Mouse (Mus musculus) embryonic fibroblast, embryonic 13.5 days (primary cell): ENCODE measurements around the gene Senp2. TPM values are rescaled to one million over a fixed set of nuclear protein-coding genes. Genes with fewer than 3 reads are reported as not detected.
"Not testable (repeated sequence)": the region's sequence is repeated elsewhere in the genome, so short reads cannot be mapped to it uniquely, and the experiment has no call there.

Experiments used
- H3K27ac ChIP-seq: 2 replicates; pipeline ENCODE4 v1.5.1; 2012; ENCODE audit warnings: low read length, control low read depth, inconsistent platforms; ENCODE audit not compliant: insufficient read depth
- H3K4me1 ChIP-seq: 2 replicates; pipeline ENCODE4 v1.6.1; 2011; ENCODE audit warnings: low read length; ENCODE audit not compliant: control insufficient read depth, insufficient read depth
- H3K4me3 ChIP-seq: 2 replicates; pipeline ENCODE4 v1.5.1; 2011; ENCODE audit warnings: mild to moderate bottlenecking, control low read depth, low read length; ENCODE audit not compliant: insufficient read depth
- CTCF ChIP-seq: IDR thresholded peaks from 2 replicates; pipeline ENCODE4 v1.5.1; 2011; ENCODE audit warnings: mild to moderate bottlenecking, control low read depth, low read length, moderate library complexity, borderline replicate concordance; ENCODE audit not compliant: insufficient read depth
- POLR2A ChIP-seq: IDR thresholded peaks from 2 replicates; pipeline ENCODE4 v1.6.1; 2011; ENCODE audit warnings: low read depth, mild to moderate bottlenecking, control low read depth, low read length, moderate library complexity
- polyA plus RNA-seq: library from polyadenylated mRNA; stranded (reverse); fragments of >200 nt; gene quantifications from 2 replicates; pipeline ENCODE4 v1.2.4, GENCODE M21; 2011; ENCODE audit warnings: low read depth; ENCODE audit not compliant: missing spikeins, insufficient read length

Gene Senp2
- polyA plus RNA-seq, 1 experiment, result 58.3 TPM

GRCm38 (mm10) chr16:21987956-21988355 is 21.3 kb upstream of the Senp2 start:
- no peak overlapping the region for H3K4me3 ChIP-seq
- H3K27ac ChIP-seq, result no peak overlapping the region
- H3K4me1 ChIP-seq, result no peaks in the 10 kb centered on the region
- TF ChIP-seq CTCF, result no peak

GRCm38 (mm10) chr16:21990893-21991292 is 18.4 kb upstream of the Senp2 start:
- not testable (repeated sequence) for H3K27ac ChIP-seq, H3K4me3 ChIP-seq

GRCm38 (mm10) chr16:21991774-21992173 is 17.5 kb upstream of the Senp2 start:
- no peaks in the 10 kb centered on the region; the same call in 1 of the 2 replicates for H3K4me1 ChIP-seq
- no peak overlapping the region for H3K4me3 ChIP-seq
- no peak for TF ChIP-seq CTCF
- no peak for TF ChIP-seq POLR2A
- H3K27ac ChIP-seq, result no peak overlapping the region

More at GRCm38 (mm10) chr16:21990893-21991292, 18.4 kb upstream of the Senp2 start:
- not testable (repeated sequence) for H3K4me1 ChIP-seq

- H3K4me1 ChIP-seq, result peaks cover 5% of the 10 kb centered on the region; the same call in 1 of the 2 replicates
- TF ChIP-seq CTCF (no peak), POLR2A (no peak)
- no peak within 1 kb of the TSS for H3K4me3 ChIP-seq
- no peak within 1 kb of the TSS for H3K27ac ChIP-seq
Measured at GRCm38 (mm10) chr16:21995304-21995703, 14.0 kb upstream of the Senp2 start, which contains the start of gene Liph. Gene Liph, minus strand, starts transcription at chr16:21995663.

DNA sequence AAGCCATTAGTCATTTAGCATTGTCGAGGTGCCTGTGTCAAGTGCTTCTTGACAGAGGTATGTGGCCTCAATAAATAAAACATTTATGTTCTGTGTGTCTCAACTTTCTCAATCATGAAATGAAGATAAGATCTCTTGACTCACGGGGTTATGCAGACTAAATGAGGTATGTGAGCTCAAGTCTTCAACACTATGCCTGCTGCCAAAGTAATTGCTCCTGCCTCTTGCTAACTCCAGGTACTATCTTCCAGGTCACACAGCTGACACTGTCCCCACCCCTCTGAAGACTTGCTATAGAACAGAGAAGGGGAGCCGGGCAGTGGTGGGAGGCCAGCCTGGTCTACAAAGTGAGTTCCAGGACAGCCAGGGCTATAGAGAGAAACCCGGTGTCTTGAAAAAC is 12.9 kb upstream of the Senp2 start:
- TF ChIP-seq POLR2A (no peak), CTCF (no peak)
- Histone ChIP-seq H3K4me1 (peaks cover 5% of the 10 kb centered on the region; the same call in 1 of the 2 replicates), H3K4me3 (no peak overlapping the region), H3K27ac (no peak overlapping the region)

DNA sequence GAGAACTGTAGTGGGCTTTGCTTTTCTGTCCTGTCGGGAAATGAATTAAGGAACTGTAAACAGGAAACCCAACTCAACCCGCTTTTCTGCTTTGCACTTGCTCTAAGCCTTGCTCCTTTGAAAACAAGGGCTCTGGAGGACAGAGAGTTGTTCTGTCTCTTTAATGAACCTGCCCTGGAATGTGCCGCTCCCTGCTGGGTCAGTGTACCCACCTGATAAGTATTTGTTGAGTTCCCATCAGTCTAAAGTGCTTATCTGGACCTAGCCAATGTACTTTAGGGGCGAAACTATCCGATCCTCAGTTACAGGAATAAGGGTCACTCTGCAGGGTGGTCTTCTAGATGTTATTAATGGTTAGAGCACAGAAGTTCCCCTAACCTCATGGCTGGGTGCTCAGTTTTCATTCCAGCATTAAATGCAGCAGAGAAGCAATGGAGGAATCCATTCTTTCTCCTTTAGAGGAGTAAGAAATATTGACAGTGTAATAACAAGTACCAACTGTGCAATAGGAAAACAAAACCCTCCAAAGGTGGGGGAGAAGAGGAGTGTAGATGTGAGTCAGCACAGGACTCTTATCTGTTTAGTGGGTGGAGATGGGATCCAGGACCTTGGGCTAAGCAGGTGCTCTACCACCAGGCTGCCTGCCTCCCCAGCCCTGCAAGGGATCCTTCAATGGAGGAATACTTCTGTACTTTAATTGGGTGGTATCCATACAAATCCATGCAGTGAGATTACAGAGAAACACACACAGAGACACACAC is 12.2 kb upstream of the Senp2 start:
- TF ChIP-seq POLR2A (no peak), CTCF (no peak)
- H3K27ac ChIP-seq, result no peak overlapping the region

DNA sequence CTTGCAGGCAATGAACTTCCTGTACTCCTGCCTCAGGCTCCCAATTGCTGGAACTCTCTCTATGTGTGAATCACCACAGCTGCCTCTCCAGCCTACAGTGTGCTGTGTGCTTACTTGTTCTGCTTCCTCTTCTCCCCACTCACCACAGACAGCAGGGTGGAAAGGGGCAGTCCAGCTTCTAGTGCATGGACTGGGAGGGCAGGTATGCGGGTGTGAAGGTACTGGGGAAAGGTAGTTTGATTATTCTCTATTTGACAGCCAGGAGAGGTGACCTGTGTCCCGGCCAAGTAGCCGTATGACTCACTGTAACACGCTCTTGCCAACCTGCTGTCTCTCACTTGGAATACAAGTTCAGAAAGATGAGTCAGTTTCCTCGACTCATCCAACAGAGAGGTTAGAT is 11.2 kb upstream of the Senp2 start:
- H3K27ac ChIP-seq, result no peak overlapping the region
- H3K4me1 ChIP-seq, result peaks cover 5% of the 10 kb centered on the region; the same call in 1 of the 2 replicates
- TF ChIP-seq POLR2A (no peak), CTCF (no peak)
- no peak overlapping the region for H3K4me3 ChIP-seq

More for the DNA sequence above, 12.2 kb upstream of the Senp2 start:
- H3K4me1 ChIP-seq, result peaks cover 5% of the 10 kb centered on the region; the same call in 1 of the 2 replicates
- H3K4me3 ChIP-seq, result no peak overlapping the region

DNA sequence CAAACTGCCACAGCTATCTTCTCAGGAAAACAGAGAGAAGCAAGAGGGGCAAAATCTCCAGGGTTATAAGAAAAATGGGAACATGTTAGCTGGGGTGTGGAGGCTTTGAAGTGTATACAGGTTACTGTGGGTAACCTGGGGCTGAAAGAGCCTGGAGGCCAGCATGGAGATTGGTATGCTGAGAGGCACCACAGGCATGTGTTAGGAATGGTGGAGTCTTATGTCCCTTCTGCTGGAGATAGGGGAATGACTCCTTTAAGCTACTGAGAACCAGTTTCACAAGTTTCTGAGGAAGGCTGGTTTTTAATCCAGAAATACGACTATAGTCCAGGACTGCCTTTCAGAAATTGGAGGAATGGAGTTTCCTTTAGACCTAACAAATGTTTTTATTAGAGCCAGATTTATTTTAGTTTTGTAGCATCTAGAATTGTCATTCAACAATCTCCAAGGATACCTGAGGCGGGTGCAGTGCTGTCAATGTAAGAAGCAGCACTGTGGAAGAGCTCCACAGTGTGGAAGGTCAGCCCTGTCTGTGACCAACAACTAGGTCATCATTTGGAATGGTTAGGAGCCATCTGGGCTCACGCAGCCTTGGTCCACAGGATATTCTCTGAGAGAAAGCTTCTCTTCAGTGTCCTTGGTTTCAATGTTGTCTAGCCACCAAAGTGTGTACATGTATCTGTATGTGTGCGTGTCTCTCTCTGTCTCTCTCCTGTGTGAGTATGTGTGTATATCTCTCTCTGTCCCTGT is 9.2 kb upstream of the Senp2 start:
- Histone ChIP-seq H3K27ac (no peak overlapping the region), H3K4me1 (peaks cover 5% of the 10 kb centered on the region; the same call in 1 of the 2 replicates), H3K4me3 (no peak overlapping the region)
- no peak for TF ChIP-seq POLR2A
- no peak for TF ChIP-seq CTCF

DNA sequence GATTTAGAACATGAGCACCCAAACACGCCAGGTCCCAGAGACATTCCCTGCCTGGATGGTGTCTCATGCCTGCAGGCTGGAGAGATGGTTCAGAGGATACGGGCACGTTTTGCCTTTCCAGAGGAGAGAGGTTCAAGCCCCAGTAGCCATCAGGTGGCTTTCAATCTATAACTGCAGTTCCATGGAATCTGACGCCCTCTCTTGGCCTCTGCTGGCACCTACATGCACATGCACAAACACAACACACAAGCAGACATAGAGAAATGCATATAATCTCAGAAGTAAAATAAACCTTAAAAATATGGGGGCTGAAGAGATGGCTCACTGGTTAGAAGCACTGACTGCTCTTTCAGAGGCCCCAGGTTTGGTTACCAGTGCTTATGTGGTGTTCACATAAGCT is 8.1 kb upstream of the Senp2 start:
- TF ChIP-seq CTCF (0 out of 2 replicates have a peak, but pooled peaks have one; percentile 8), POLR2A (no peak)
- H3K4me1 ChIP-seq, result peaks cover 5% of the 10 kb centered on the region; the same call in 1 of the 2 replicates
- no peak overlapping the region for H3K27ac ChIP-seq
- H3K4me3 ChIP-seq, result no peak overlapping the region

- TF ChIP-seq POLR2A, result no peak
- TF ChIP-seq CTCF, result no peak
- H3K27ac ChIP-seq, result no peak overlapping the region
- peaks cover 5% of the 10 kb centered on the region; the same call in 1 of the 2 replicates for H3K4me1 ChIP-seq
- no peak overlapping the region for H3K4me3 ChIP-seq
Measured at GRCm38 (mm10) chr16:22001606-22002005, 7.7 kb upstream of the Senp2 start.
